Mouse (Mus musculus): ENCODE results near the gene BC067074.
A peak's percentile ranks its signal among the peaks of the same experiment; 100 is the strongest.
"Not testable (repeated sequence)": the region's sequence is repeated elsewhere in the genome, so short reads cannot be mapped to it uniquely, and the experiment has no call there.

The BC067074 gene

GRCm38 (mm10) chr13:113377631-113378030, 84.7 kb downstream of the BC067074 start:
- no peak for DNase-seq (ENCODE audit: extremely low spot score)

GRCm38 (mm10) chr13:113378980-113379410, 86.0 kb downstream of the BC067074 start:
- DNase-seq (ENCODE audit: extremely low spot score) = no peak

GRCm38 (mm10) chr13:113379766-113380309, 86.9 kb downstream of the BC067074 start:
- no peak for DNase-seq (ENCODE audit: extremely low spot score)

- no peak for DNase-seq (ENCODE audit: extremely low spot score)
Measured at GRCm38 (mm10) chr13:113381710-113382109, 88.8 kb downstream of the BC067074 start.

GRCm38 (mm10) chr13:113382201-113382600, 89.2 kb downstream of the BC067074 start:
- DNase-seq (ENCODE audit: extremely low spot score) = no peak

- not testable (repeated sequence) for DNase-seq (ENCODE audit: extremely low spot score)
Measured at GRCm38 (mm10) chr13:113382770-113383169, 89.8 kb downstream of the BC067074 start.

- DNase-seq (ENCODE audit: extremely low spot score) = no peak
Measured at GRCm38 (mm10) chr13:113393386-113393785, 100.4 kb downstream of the BC067074 start.

GRCm38 (mm10) chr13:113394591-113394990, 101.6 kb downstream of the BC067074 start:
- no peak for DNase-seq (ENCODE audit: extremely low spot score)

GRCm38 (mm10) chr13:113397006-113397520, 104.1 kb downstream of the BC067074 start:
- no peak for DNase-seq (ENCODE audit: extremely low spot score)

- DNase-seq (ENCODE audit: extremely low spot score) = no peak
Measured at GRCm38 (mm10) chr13:113401373-113402010, 108.5 kb downstream of the BC067074 start.

GRCm38 (mm10) chr13:113403706-113404105, 110.7 kb downstream of the BC067074 start:
- no peak for DNase-seq (ENCODE audit: extremely low spot score)

- DNase-seq (ENCODE audit: extremely low spot score) = peak; percentile 5
Measured at GRCm38 (mm10) chr13:113404172-113404571, 111.2 kb downstream of the BC067074 start.

GRCm38 (mm10) chr13:113409941-113410340, 117.0 kb downstream of the BC067074 start:
- DNase-seq (ENCODE audit: extremely low spot score) = peak; percentile 28

- DNase-seq (ENCODE audit: extremely low spot score) = no peak
Measured at GRCm38 (mm10) chr13:113415527-113415926, 122.6 kb downstream of the BC067074 start.

GRCm38 (mm10) chr13:113416986-113417385, 124.0 kb downstream of the BC067074 start:
- DNase-seq (ENCODE audit: extremely low spot score) = no peak

- DNase-seq (ENCODE audit: extremely low spot score) = no peak
Measured at GRCm38 (mm10) chr13:113417757-113418483, 125.0 kb downstream of the BC067074 start.

- DNase-seq (ENCODE audit: extremely low spot score) = no peak
Measured at GRCm38 (mm10) chr13:113418632-113419031, 125.7 kb downstream of the BC067074 start.

GRCm38 (mm10) chr13:113421472-113421871, 128.5 kb downstream of the BC067074 start:
- DNase-seq (ENCODE audit: extremely low spot score) = no peak

GRCm38 (mm10) chr13:113423825-113424224, 130.9 kb downstream of the BC067074 start:
- DNase-seq (ENCODE audit: extremely low spot score) = no peak

GRCm38 (mm10) chr13:113425907-113426306, 132.9 kb downstream of the BC067074 start:
- DNase-seq (ENCODE audit: extremely low spot score) = no peak
